Mouse (Mus musculus) liver, embryonic 16.5 days (tissue): ENCODE results near the gene Dchs2. TPM values are rescaled to one million over a fixed set of nuclear protein-coding genes. Genes with fewer than 3 reads are reported as not detected.

Source experiments
- ATAC-seq: fragments of 200-750 bp; cut with Nextera tagmentation; 2 replicates; pipeline ENCODE4 v1.8.0; 2017; ENCODE audit warnings: low read depth, mild to moderate bottlenecking, moderate number of reproducible peaks, moderate library complexity
- H3K27ac ChIP-seq: fragments of 300-500 bp; sonication (generic); 2 replicates; pipeline ENCODE4 v1.5.1; 2014; ENCODE audit warnings: mild to moderate bottlenecking, low read length
- H3K27me3 ChIP-seq: fragments of 300-500 bp; sonication (generic); 2 replicates; pipeline ENCODE4 v1.6.1; 2014; ENCODE audit warnings: low read depth, low read length, mixed read lengths; ENCODE audit not compliant: control insufficient read depth, insufficient read depth
- H3K36me3 ChIP-seq: fragments of 300-500 bp; sonication (generic); 2 replicates; pipeline ENCODE4 v1.6.1; 2014; ENCODE audit warnings: mild to moderate bottlenecking; ENCODE audit not compliant: control insufficient read depth, insufficient read depth
- H3K4me1 ChIP-seq: fragments of 300-500 bp; sonication (generic); 2 replicates; pipeline ENCODE4 v1.6.1; 2014; ENCODE audit warnings: low read depth, low read length, mixed read lengths; ENCODE audit not compliant: control insufficient read depth
- H3K4me2 ChIP-seq: fragments of 300-500 bp; sonication (generic); 2 replicates; pipeline ENCODE4 v1.6.1; 2014; ENCODE audit warnings: low read depth, low read length, mixed read lengths
- H3K4me3 ChIP-seq: fragments of 300-500 bp; sonication (generic); 2 replicates; pipeline ENCODE4 v1.5.1; 2014; ENCODE audit warnings: low read depth, mild to moderate bottlenecking, low read length
- H3K9ac ChIP-seq: fragments of 300-500 bp; sonication (generic); 2 replicates; pipeline ENCODE4 v1.6.1; 2014; ENCODE audit warnings: low read depth, low read length
- H3K9me3 ChIP-seq: fragments of 300-500 bp; sonication (generic); replicated peaks from 2 replicates; pipeline ENCODE4 v1.6.1; 2016; ENCODE audit warnings: low read length; ENCODE audit not compliant: control insufficient read depth
- WGBS: fragments of 180-500 bp; shearing (Covaris S2); extraction: QIAGEN DNeasy Blood & Tissue Kit; methylation state at CpG from one replicate; pipeline ENCODE4 v1.1.7; 2014; ENCODE audit not compliant: insufficient replicate concordance; 5-methylcytosine and 5-hydroxymethylcytosine counted together
- polyA plus RNA-seq: library from polyadenylated mRNA; unstranded; fragments of >200 nt; fragmentation: Nextera tagmentation; extraction: Ambion mirVana; gene quantifications from 2 replicates; pipeline ENCODE4 v1.2.1, GENCODE M21; 2015

The Dchs2 gene
- polyA plus RNA-seq, 1 experiment from 2014 or later, result 0.01 TPM

DNA sequence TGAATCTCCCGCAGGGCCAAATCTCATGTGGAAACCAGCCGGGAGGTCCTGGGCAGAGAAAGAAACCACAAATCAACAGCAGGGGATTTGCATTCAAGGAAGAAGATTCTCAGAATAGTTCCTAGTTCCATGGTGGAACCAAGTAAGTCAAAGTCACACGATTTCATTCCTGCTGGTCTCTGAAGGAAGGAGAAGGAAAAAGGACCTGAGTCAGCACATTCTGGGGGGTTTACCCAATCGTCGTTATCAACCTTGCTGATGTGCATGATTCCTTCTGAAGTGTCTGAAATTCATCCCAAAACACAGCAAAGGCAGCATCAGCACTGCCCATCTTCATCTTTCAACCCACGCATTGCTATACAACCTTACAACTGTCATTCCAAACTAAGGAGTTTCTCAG, 249.1 kb downstream of the Dchs2 start:
- Histone ChIP-seq H3K4me1 (no peaks in the 10 kb centered on the region), H3K4me3 (no peak overlapping the region), H3K27me3 (no peaks in the 10 kb centered on the region), H3K4me2 (no peak overlapping the region), H3K27ac (no peak overlapping the region), H3K9ac (no peak overlapping the region), H3K9me3 (no peaks in the 10 kb centered on the region; the same call in 1 of the 2 replicates), H3K36me3 (no peaks in the 10 kb centered on the region)
- no peak for ATAC-seq
- 61% methylated on average over 6 of the region's 6 CpGs for WGBS

Other genes with a start within 250 kb of the Dchs2 start
- 1.8 and 2.4 TPM in 2 replicates for gene Lrat, start 224.0 kb upstream of the Dchs2 start, polyA plus RNA-seq
- gene Fgg, start 120.2 kb upstream of the Dchs2 start, polyA plus RNA-seq, result 1,261 and 1,385 TPM in 2 replicates
- gene Fga, start 101.9 kb upstream of the Dchs2 start, polyA plus RNA-seq, result 1,431 and 1,544 TPM in 2 replicates
- gene Fgb, start 78.1 kb upstream of the Dchs2 start, polyA plus RNA-seq, result 794 and 880 TPM in 2 replicates
- 40.9 and 45.1 TPM in 2 replicates for gene Plrg1, start 72.4 kb upstream of the Dchs2 start, polyA plus RNA-seq